Mouse (Mus musculus): ENCODE data around the gene Xpc.

GRCm38 (mm10) chr6:91535231-91535630, 19.5 kb upstream of the Xpc start:
- TF ChIP-seq MYOG (IDR thresholded peaks at IDR 0.05; ENCODE audit: control insufficient read depth, extremely low read depth, insufficient read length) (no peak), CTCF (IDR thresholded peaks at IDR 0.05; ENCODE audit: control insufficient read depth, insufficient read depth, insufficient read length) (no peak), CEBPB (IDR thresholded peaks at IDR 0.05; ENCODE audit: low read depth) (no peak)

All from C2C12 (cell line).